Mouse (Mus musculus) MEL-GATA-1-ER (cell line): Measurements from ENCODE around the gene Baiap2.

ENCODE experiments used
- DNase-seq: peaks from one replicate; pipeline ENCODE4 v3.0.0-alpha.2; 2012; ENCODE audit warnings: low read depth; ENCODE audit errors: extremely low read depth

The Baiap2 gene

DNA sequence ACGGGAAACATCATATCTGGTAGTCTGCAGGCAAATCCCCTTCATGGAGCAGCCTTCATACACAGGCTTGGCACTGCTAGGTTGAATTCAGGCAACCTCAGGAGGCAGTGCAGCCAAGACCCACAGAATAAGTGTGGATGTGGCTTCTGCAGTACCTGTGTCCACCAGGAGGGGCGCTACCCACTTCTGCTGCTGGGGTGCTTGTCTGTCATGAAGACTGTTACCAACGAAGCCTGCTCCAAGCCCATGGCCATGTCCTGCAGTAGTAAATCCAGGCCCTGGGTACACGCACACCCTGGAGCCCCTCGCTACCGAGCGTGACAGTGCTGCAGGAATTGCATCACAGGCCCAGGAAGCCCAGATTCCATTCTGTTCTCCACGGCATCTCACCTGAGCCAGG lies 22.7 kb upstream of the Baiap2 start:
- no peak for DNase-seq

- DNase-seq, result no peak
These were observed 21.9 kb upstream of the Baiap2 start for GRCm38 (mm10) chr11:119920668-119921067.

GRCm38 (mm10) chr11:119925176-119925575 lies 17.4 kb upstream of the Baiap2 start:
- DNase-seq, result no peak

DNA sequence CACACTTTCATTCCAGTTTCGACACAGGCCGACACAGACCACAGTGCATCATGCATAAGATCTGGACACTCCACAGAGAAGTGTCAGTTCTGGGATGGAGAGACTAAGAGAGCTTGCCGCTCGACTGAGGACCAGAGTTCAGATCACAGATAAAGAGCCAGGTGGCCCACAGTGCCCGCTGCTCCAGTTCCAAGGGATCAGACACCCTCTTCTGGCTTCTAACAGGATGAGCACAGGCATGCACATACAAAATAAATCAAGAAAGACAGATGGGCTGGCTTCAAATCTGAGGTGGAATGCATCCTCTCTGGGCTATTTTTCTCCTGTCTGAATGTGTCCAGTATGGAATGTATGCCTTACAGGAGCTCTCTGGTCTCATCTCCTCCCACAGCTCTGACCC lies 15.8 kb upstream of the Baiap2 start:
- DNase-seq, result no peak

GRCm38 (mm10) chr11:119928023-119928681 lies 14.4 kb upstream of the Baiap2 start:
- peak; percentile 55 for DNase-seq

GRCm38 (mm10) chr11:119929603-119930265 lies 12.8 kb upstream of the Baiap2 start:
- DNase-seq, result no peak

GRCm38 (mm10) chr11:119931809-119932208 lies 10.8 kb upstream of the Baiap2 start:
- no peak for DNase-seq

DNA sequence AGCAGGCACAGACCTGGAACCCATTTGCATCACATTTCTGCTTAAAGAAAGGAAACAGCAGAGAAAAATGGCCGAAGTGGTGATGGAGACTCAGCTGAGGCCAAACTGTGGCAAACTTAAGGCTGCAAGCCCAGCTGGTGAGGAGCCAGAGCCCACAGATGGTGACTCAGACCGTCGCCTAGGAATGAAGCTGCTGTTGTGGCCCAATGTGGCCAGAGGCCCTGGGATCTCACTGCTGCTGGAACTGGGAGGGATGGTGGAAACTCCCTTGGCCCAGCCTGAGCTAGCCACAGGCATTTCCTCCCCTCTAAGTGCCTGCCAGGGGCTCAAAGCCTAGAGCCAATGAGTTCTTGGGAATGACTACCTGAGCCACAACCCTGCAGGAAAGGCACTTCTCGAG lies 9.4 kb upstream of the Baiap2 start:
- DNase-seq, result no peak

GRCm38 (mm10) chr11:119933819-119934583 lies 8.6 kb upstream of the Baiap2 start:
- DNase-seq, result no peak

- no peak for DNase-seq
These were observed 7.8 kb upstream of the Baiap2 start for GRCm38 (mm10) chr11:119934773-119935172.

- DNase-seq, result no peak
These were observed 7.1 kb upstream of the Baiap2 start for GRCm38 (mm10) chr11:119935457-119935856.

GRCm38 (mm10) chr11:119936456-119936855 lies 6.1 kb upstream of the Baiap2 start:
- no peak for DNase-seq

GRCm38 (mm10) chr11:119937216-119937615 lies 5.3 kb upstream of the Baiap2 start:
- no peak for DNase-seq

DNA sequence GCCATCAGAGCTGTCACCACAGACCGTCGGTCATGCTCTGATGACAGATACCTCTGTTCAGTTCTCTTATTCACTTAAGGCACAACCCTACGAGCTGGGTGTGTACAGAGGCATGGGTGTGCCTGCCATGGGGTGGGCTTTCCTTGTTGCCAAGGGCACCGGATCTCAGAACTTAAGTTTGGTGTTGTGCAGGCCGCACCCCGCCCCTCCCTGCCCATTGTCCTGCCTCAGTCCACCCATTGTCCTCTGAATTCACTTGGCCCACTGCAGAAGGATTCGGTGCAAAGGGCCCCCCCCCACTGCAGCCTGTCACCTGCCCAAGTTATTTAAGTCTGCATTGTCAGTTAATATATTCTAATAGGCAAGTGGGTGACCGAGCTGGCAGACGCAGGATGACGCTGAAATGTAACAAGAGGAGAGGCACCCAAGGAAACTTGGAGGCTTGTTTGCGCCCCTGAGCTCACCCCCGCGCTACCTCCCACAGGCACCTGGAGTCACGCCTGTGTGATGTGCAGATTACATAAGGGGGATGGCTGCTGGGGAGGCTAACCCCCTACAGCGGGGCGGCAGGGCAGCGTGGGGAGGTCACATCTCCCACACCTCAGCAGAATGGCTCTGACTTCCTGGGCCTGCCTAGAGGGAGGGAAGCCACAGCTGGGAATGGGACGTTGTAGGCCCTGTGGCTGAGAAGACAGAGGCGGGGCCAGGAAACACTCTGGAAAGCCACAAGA lies 4.6 kb upstream of the Baiap2 start:
- DNase-seq, result no peak

GRCm38 (mm10) chr11:119939073-119939710 lies 3.4 kb upstream of the Baiap2 start:
- DNase-seq, result no peak

GRCm38 (mm10) chr11:119939711-119940106 lies 2.9 kb upstream of the Baiap2 start:
- no peak for DNase-seq

GRCm38 (mm10) chr11:119940142-119940541 lies 2.4 kb upstream of the Baiap2 start:
- DNase-seq, result no peak

DNA sequence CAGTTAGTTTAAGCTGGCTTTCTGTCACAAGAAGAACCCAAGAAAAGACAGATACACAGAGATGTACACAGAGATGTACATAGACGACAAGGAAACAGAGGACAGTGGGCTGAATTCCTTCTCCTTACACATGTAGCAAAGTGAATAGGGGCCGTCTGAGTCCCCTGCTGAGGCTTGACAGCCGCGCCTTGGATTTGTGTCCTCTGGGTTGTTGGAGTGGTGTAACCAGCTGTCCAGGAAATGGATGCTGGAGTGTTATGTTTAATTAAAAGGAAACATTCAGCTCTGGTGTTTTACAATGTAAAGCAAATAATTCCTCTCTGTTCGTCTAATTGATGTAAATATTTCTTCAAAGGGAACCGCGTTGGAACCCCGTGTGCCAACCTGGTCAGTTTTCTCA lies 769 bp upstream of the Baiap2 start:
- no peak for DNase-seq

DNA sequence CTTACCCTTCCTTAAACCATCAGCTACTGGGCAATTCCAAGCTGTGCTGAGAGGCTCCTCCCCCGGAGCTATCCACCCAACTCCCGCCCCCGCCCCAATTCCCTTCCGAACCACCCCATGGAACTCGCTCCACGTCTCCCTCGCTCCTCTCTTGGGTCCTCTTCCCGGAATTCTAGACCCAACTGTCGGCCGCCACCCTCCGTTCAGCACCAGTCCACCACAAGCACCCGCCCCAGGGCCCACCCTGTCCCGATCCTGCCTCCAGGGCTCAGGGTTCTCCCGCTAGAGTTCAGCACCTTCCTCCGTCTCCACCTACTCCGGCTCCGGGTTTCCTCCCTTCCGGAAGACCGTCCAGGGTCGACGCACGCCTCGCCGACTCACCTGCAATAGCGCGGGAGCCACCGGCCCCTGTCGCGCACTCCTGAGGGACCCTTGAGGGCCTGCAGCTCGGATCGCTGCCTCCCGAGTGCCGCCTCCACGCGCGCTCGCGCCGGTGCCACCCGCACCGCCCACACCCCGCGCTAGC lies 299 bp upstream of the Baiap2 start:
- peak; percentile 45 for DNase-seq

- DNase-seq, result no peak
These were observed 945 bp downstream of the Baiap2 start for GRCm38 (mm10) chr11:119943428-119943988.

- DNase-seq, result no peak
These were observed 2.8 kb downstream of the Baiap2 start for GRCm38 (mm10) chr11:119945343-119945742.
